Mouse (Mus musculus) heart, postnatal 25 days (tissue): ENCODE data around the gene Olfr155. TPM values are rescaled to one million over a fixed set of nuclear protein-coding genes. Genes with fewer than 3 reads are reported as not detected.

ENCODE experiments used
- DNase-seq: peaks from one replicate; pipeline ENCODE4 v3.0.0; 2022; ENCODE audit warnings: low spot score
- intact Hi-C: fragments of 180-260 bp; cut with DNase I; formaldehyde crosslinking; loops from one replicate; pipeline ENCODE4 v1.15.1; 2025
- total RNA-seq, 2 experiments: library from RNA; stranded (reverse); gene quantifications; 2 replicates each; pipeline ENCODE4 v1.2.3; 2021

The Olfr155 gene
- not detected for total RNA-seq

DNA sequence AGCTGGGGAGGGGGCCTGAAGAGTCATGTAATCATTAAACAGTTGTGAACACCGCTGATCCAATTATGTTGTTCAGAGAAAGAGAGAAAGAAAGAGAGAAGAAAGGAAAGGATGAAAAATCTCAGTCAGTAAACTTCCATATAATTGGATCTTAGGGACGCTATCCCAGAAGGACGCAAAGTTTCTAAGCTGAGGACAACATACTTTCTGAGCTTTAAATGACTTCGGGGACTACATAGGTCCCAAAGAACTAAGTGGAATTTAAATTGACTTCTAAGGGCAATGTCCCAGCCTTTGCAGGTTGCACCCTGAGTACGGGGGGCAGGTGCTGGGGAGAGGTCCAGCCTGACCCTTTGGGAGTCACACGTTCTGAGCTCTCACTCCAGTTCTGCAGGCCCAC, at the start of gene Olfr155:
TSS of gene Olfr155 (plus strand) at position 301 of the 400 bp plus-strand sequence.
- intact Hi-C loops = no loop called here
- no peak for DNase-seq

DNA sequence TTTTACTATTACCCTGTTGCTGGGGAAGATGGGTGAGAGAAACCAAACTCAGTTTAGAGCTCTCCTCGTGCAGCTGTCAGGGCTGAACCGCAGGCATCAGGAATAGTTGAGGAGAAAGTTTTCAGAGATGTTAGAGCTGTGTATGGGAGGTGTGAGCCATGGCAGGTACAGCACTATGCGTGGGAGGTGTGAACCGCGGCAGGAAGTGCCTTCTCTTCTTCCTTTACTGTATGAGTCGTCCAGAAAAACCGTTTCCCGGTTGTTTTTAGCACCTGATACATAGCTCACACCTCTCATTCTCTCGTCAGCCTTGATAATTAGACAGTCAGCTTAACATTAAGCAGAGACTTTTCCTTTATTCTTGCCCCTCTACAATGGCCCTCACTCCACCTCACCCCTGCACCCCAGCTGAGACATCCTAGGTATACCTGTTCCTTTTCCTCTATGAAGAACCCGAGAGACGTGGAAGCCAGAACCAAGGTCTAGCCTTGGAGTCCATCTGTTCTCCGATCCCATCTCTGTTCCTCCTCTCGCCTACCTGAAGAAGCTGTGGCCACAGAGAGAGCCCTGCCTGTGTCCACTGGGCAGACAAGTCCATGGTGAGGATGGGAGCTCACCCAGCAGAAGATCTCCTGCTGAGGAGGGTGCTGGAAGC, 28.3 kb upstream of the Olfr155 start:
- intact Hi-C loops = no loop called here
- no peak for DNase-seq

DNA sequence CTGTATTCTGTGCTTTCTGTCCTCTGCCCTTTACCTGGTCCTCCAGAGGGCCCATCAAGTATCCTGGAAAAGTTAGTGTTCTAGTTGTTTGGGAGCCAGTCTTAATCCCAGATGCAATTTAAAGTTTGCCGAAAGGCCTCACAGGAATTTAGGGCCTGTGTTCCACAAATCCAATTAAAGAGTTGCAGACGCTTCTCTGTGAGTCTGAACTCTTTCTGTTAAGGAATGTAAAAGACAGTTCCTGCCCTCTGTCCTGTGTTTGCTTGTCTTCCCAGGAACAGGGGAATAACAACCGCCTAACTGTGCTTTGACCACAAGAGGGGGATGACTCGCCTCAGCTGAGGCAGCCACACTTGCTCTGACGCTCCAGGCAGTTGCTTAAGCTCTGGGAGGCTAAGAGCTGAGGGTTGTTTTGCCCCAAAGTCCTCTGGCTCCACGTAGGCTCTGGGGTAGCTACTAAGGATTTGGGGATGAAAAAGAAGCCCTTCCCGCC, 27.5 kb upstream of the Olfr155 start, which contains the start of gene Olfr156:
TSS of gene Olfr156 (minus strand) at position 51 of the 493 bp plus-strand sequence.
- intact Hi-C loops = no loop called here
- DNase-seq = no peak

DNA sequence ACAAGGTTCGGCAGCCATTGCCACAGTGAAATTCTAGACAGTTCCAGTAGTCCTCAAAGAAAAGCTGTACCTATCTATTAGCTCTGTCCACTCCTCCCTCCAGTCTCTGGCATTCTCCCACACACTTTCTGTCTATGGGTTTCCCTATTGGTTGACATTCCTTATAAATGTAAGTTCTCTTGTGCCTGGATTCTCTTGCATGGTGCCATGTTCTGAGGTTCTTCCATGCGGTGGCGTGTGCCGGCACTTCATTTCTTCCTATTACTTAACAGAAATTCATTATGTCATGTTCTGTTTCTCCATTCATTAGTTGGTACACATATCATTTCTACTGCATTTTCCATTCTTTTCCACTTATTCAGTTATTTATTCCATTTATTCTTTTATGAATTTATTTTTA, 22.6 kb upstream of the Olfr155 start:
- no peak for DNase-seq
- intact Hi-C loops = no loop called here

DNA sequence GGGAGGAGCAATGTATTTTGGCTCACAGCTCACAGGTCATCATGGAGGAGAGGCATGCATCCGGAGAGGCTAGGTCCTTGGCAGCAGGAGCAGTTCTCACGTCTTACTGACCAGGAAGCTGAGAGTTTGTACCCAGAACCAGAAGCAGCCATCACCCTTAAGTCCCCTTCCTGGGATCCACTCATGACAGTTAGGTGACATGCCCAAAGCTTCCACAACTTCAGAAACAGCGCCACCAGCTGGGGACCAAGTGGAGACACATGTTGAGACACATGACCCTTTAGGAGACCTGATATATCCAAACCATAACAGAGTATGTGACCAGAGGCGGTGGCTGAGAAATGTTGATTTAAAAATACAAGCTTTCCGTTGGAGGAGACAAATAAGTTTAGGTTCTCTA, 19.3 kb upstream of the Olfr155 start:
- intact Hi-C loops = no loop called here
- no peak for DNase-seq

DNA sequence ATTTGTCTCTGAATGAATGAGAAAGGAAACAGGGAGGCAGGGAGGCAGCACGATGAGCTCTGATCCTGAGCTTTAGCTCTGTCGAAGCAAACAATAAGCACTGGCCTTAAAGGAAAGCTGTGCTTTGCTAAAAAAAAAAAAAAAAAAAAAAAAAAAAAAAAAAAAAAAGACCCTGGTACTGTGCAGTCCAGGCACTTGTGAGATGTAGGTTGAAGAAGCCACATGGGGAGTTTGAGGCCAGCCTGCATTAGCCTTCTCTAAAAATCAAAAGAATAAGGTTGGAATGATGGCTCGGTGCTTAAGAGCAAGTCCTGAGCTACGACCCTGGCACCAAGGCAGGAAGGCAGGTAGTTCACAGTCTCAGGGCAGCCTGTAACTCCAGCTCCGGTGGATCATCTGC, 17.6 kb upstream of the Olfr155 start:
- intact Hi-C loops = no loop called here
- DNase-seq = no peak

DNA sequence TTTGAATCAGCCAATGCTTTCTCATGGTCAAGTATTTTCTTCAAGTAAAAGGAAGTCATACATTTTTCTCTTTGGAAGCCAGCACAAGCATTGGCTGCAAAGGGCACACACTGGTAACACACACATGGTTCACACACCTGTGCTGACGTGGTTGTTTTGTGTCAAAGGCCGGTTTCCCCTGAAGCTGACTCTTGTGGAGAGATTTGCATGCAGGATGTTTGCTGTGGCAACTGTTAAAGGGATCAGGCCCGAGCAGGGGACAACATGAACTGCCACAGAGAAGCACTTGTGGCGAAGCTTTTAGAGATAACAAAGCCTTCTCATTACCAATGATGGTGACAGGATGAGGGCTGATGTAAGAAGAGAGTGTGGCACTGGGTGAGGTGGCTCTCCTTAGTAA, 16.6 kb upstream of the Olfr155 start:
- intact Hi-C loops = no loop called here
- DNase-seq = no peak

DNA sequence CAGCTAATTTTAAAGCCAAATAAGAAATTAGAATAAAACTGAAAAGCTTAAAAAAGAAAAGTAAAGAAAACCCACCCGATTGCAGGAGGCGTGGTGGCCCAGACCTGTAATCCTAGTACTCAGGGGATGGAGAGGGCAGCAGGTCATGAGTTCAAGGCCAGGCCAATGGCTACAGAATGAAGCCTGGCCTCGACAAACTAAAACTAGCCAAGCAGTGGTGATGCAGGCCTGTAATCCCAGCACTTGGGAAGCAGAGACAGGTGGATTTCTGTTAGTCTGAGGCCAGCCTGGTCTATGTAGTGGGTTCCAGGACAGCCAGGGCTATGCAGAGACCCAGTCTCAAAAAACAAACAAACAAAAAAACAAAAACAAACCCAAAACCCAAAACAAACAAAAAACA, 13.0 kb upstream of the Olfr155 start:
- intact Hi-C loops = no loop called here
- no peak for DNase-seq

DNA sequence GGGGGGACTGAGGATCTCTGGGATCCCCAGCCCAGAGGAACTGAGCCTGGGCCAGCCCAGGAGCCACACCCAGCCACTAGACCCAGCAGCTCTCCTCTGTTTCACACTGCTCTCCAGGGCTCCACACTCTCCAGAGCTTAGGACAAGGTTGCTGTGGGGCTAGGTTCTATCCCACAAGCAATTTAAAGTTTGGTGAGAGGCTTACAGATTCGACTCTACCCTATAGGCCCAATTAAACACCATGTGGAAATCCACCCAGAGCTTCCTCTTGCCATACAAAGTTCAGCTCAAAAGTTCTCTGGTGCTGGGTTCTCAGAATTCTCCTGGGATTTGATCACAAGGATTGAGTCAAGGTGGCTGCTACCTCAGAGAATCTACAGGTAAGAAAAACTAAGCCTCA, 11.3 kb upstream of the Olfr155 start, which contains the start of gene Olfr157:
TSS of gene Olfr157 (minus strand) at position 101 of the 400 bp plus-strand sequence.
- intact Hi-C loops = no loop called here
- DNase-seq = no peak

DNA sequence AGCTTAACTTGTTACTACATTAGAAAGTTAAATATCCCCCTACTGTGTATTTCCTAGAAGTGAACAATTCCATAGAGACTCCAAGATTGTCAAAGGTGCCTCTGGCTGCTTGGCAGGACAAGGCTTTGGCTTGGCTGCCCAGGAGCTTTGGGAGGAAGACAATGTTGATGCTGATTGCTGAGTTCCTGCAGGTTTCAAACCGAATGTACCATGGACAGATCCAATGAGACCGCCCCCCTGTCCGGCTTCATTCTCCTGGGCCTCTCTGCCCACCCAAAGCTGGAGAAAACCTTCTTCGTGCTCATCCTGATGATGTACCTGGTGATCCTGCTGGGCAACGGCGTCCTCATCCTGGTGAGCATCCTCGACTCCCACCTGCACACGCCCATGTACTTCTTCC, 2.7 kb downstream of the Olfr155 start:
- DNase-seq = no peak
- intact Hi-C loops = no loop called here

DNA sequence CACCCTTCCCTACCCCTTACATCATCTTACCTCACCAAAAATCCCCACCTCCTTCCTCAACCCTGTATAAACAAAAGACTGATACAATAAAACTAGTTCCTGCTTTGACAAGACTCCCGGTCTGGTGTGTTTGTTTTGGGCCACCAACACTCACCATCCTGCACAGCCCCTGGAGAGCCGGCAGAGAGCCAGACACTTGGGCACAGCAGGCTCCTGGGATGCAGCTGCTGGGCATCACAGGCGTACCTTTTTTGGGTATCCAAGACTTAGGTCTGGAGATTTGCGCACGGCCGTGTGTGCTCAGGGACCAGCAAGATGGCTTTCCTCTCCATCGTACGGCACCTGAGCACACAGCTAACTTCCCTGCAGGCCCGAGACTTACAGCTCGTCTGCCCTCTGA, 8.5 kb downstream of the Olfr155 start:
- DNase-seq = no peak
- intact Hi-C loops = loop anchor here (2.0 to 5.0 kb wide), 2 partner anchors 137 to 233 kb away; no protein-coding TSS in a partner anchor

DNA sequence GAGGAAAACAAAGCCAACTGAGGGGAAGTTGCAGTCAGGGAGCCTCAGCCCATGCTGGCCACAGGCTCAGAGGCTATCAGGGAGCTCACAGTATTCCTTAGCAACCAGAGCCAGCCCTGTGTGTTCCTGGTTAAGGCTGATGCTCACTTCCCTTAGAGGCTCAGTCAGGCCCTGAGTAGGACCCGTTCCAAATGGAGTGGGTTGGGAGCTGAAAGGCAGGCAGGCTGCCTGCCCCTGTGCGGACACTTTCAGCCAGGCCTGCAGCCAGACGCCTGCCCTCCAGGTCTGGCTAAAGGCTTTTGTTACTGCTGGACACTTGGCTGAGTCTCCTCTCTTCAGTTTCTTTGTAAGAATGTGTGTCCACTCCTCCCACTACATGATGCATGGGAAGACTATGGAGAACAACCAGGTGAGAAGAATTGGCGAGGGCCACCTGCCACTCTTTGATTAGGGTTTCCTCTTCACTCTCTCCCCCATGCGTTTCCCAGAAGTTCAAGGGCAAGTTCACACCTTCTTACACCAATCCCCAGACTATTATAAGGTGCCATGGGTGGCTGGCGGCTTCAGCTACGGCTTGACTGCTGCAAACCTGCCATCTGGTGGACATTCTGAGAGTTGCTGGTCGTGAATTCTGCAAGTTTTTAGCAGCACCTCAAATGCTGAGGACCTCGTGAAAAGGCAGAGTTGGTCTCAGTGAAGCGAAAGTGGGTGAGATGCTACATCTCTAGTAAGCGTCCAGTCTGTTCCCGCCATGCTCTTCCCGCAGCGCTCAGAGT, 9.6 kb downstream of the Olfr155 start:
- peak; percentile 18 for DNase-seq
- intact Hi-C loops = loop anchor here (1.0 to 5.0 kb wide), 4 partner anchors 98 to 234 kb away; no protein-coding TSS in a partner anchor

DNA sequence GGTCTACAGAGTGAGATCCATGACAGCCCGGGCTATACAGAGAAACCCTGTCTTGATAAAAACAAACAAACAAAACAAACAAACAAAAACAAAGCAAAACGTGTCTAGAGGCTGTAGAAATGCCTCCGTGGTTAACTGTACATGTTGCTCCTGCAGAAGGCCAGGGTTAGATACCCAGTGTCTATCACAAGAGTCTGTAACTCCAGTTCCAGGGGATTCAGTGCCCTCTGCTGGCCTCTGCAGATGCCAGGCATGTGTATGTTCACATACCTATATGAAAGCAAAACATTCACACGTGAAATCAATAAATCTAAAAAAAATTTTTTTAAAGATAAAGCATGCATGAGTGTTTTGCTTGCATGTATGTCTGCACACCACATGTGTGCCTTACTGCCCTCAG, 11.9 kb downstream of the Olfr155 start:
- intact Hi-C loops = loop anchor here (5.0 kb wide), 1 partner anchor 236 kb away; no protein-coding TSS in a partner anchor
- DNase-seq = no peak

DNA sequence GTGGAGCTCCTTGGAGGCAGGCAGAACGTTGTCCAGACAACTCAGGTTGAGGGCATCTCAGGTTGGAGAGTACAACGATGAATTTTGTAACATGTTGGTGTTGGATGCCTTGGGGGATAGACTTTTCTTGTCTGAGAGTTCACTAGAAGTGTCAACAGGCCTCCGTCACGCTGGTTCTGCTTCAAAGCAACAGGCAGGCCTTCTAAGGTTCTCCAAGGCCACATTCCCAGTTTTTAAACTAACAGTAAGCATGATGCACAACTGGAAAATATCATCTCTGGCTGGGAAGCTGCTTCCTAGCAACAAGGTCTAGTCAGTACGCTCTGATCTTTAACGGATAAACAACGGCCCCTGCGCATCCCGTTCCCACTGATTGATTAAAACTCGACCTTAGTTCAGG, 18.5 kb downstream of the Olfr155 start:
- intact Hi-C loops = no loop called here
- no peak for DNase-seq

DNA sequence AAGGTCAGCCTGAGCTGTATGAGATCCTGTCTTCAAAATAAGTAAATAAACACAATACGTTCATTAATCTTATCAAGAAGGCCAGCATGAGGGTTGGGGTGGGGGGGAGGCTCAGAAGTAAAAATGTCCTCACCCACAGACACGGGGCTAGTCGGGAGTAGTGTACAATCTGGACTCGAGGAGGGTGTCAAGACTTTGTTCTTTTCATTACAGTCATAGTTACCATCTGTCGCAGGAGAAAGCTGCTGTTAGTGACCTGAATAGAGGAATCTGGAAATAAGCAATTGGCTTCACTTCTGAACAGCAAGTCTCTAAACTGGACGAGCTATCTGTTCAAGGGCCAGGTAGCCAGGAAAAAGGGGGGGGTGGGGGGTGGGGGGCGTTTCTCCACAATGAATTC, 23.1 kb downstream of the Olfr155 start:
- intact Hi-C loops = no loop called here
- no peak for DNase-seq

DNA sequence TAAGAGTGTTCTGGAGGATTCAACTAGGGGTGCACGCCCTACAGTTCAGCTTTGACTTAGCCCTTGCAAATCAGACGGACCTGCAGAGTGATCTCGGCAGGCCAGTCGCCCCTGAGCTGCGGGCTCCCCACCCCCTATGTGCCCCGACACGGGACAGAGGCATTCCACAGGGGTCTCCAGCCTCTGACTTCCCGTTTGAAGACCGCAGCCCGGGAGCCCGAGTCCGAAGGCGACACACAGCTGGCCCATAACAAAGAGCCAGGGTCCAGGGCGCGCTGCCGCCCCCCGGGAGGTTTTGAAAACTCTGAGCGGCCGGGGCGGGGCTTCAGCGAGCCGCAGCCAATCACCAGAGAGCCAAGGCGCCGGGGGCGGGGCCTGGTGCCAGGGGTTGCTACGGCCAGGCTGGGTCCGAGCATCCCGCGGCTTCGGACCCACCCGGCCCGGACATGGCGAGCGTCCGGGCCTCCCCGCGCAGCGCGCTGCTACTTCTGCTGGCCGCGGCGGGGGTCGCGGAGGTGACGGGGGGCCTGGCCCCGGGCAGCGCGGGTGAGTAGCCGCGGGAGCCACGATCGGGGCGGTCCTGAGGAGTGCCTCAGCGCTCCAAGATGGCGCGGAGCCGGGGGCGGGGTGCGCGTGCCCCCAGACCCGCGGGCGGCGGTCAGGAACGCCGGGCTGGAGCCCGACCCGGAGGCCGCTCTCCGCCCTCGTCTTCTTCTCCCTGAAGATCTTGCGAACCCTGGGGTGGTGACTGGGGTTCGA, 24.0 kb downstream of the Olfr155 start, which contains the start of gene Reck:
TSS of gene Reck (plus strand) at position 371 of the 759 bp plus-strand sequence.
- peak; percentile 76 for DNase-seq
- intact Hi-C loops = no loop called here

DNA sequence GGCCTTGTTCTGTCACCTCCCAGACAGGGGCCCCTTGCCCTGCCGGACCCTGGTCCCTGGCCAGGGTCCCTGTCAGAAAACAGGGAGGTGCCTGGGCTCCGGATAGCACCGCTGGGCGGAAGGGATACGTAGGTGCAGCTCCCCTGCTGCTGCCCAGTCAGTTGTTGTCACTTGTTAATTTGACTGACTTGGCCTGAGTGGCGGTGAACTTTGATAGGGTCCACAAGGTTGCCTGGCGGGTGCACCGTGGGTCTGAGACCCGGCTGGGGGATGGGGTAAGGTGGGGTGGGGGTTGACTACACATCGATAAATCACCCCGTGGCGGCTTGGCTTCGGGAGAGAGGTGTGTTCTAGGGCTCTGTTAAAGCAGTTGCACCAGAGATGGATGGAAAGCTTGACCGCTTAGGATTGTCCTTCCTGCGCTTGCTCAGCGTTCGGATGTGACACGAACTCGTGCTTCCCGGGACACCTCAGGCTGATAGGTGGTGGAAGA, 24.6 kb downstream of the Olfr155 start:
- DNase-seq = no peak
- intact Hi-C loops = no loop called here

DNA sequence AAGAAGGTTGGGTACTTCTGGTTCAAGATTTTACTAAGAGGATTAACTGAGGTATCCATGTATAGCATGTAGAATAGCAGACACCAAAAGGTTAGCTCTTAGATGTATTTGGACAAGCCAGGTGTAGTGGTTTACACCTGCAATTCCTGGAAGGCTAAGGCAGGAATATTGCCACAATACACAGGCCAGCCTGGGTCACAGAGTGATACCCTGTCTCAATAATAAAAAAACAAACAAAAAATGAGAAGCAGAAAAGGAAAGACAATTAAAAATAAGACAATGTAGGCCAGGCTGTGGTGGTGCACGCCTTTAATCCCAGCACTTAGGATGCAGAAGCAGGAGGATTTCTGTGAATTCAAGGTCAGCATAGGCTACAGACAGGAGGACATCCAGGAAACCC, 25.9 kb downstream of the Olfr155 start:
- intact Hi-C loops = no loop called here
- DNase-seq = no peak

DNA sequence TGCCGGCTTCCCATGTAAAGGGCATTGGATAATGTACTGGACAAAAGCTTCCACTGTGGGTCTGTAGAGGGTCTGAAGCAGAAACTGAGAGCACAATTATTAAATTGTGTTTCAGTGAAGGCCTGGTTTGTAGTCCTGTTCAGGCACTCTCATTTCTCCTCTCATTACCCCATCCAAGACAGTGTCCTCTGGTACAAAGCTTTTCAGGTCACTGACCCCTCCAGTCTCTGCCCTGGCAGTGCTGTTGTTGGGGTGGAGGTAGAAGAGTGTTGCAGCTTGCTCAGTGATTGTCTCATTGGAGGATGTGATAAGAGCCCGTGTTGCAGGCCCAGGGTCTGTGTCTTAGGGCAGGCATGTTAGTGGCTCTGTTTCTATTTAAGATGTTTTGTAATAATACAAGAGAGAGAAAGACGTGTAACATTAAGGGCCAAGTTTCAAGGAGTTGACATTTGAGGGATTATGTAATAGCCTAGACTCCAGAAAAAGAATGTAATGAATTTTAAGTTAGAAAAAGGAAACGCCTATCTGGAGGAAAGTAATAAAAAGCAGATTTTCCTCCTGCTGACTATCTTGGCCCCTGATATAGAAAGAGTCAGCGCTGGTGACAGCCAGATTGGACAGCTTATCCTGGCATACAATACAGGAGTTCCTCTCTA, 26.9 kb downstream of the Olfr155 start:
- peak; percentile 14 for DNase-seq

DNA sequence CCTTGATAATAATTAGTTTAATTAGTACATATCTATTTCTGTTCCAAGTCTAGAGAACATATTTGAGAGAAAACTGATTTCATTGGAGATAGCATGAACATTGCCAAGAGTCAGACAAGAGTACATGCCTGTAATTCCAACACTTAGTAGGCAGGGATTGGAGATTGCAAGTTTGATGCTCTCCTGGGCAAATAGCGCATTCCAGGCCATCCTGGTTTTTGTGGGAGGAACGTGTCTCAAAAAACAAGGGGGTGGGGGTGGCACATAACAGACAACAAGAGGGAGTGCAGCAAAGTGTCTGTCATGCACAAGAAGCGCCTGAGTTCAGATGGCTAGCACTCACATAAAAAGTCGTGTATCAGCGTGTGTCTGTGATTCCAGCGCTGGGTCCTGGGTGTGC, 28.2 kb downstream of the Olfr155 start:
- no peak for DNase-seq
- intact Hi-C loops = no loop called here

More for the DNA sequence above, 26.9 kb downstream of the Olfr155 start:
- intact Hi-C loops = no loop called here
